ENCODE assay signal across 8 mouse cellular contexts in the genomic region with DNA sequence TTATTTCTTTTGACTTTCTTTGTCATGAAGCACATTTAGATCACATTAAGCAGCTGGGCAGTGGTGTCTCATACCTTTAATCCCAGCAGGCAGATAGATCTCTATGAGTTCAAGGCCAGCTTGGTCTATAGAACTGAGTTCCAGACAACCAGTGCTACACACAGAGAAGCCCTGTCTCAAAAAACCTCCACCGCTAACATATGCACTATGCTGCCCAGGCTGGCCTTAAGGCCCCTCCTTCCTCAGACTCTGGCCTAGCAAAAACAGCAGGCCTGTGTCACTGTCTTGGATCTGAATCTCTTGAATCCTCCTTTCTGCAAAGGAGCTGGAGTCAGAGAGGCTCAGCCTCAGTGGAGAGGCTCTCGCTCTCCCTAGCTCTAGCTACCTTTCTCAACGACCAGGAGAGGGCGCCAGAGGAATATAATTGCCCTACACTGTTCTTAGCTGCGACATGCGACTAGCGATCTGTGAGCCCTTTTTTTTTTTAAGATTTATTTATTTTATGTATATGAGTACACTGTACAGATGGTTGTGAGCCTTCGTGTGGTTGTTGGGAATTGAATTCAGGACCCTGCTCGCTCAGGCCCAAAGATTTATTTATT. TPM values are rescaled to one million over a fixed set of nuclear protein-coding genes. Genes with fewer than 3 reads are reported as not detected.
DNase-seq lines count a peak whose midpoint lies in the region; ATAC-seq and TF ChIP-seq lines count a peak whose summit lies in the region.

No protein-coding gene starts in this region.

- H3K4me2 ChIP-seq in heart, embryonic 11.5 days, result no peak overlapping the region
- H3K4me2 ChIP-seq in forebrain, postnatal 0 days (ENCODE audit: low read depth), result no peak overlapping the region
- H3K4me2 ChIP-seq in intestine, embryonic 15.5 days (replicated peaks), result no peak overlapping the region
- H3K4me2 ChIP-seq in midbrain, embryonic 12.5 days (replicated peaks), result no peak overlapping the region

- no peak overlapping the region for H3K9ac ChIP-seq in heart, embryonic 11.5 days (ENCODE audit: low read depth, low read length)
- no peak overlapping the region for H3K9ac ChIP-seq in forebrain, postnatal 0 days
- H3K9ac ChIP-seq in intestine, embryonic 15.5 days, result no peak overlapping the region
- no peak overlapping the region for H3K9ac ChIP-seq in midbrain, embryonic 12.5 days (replicated peaks)

- intact Hi-C loops in left cerebral cortex, postnatal 25 days (cut with DNase I), result loop anchor here (1.0 to 5.0 kb wide), 4 partner anchors 62 to 270 kb away; partner anchors contain the start of gene Kdelr1

- H3K36me3 ChIP-seq in heart, embryonic 11.5 days (ENCODE audit: control insufficient read depth, insufficient read depth, low read length), result no peaks in the 10 kb centered on the region
- H3K36me3 ChIP-seq in forebrain, postnatal 0 days (ENCODE audit: insufficient read depth), result no peaks in the 10 kb centered on the region
- no peaks in the 10 kb centered on the region for H3K36me3 ChIP-seq in intestine, embryonic 15.5 days
- H3K36me3 ChIP-seq in midbrain, embryonic 12.5 days, result no peaks in the 10 kb centered on the region
- H3K36me3 ChIP-seq in spleen, adult 2 months (ENCODE audit: control insufficient read depth, insufficient read depth, low read length), result no peaks in the 10 kb centered on the region

- H3K4me3 ChIP-seq in heart, embryonic 11.5 days (ENCODE audit: low read depth, low read length), result no peak overlapping the region
- no peak overlapping the region for H3K4me3 ChIP-seq in forebrain, postnatal 0 days (ENCODE audit: low read depth, low read length)
- H3K4me3 ChIP-seq in intestine, embryonic 15.5 days (replicated peaks), result no peak overlapping the region
- no peak overlapping the region for H3K4me3 ChIP-seq in midbrain, embryonic 12.5 days
- no peak overlapping the region for H3K4me3 ChIP-seq in spleen, adult 2 months (ENCODE audit: extremely low read depth, insufficient read depth, insufficient read length)

- peak; percentile 87 for TF ChIP-seq CTCF in forebrain, postnatal 0 days (IDR thresholded peaks at IDR 0.05; ENCODE audit: low read depth)
- peak; percentile 75; the same call in 1 of the 2 replicates for TF ChIP-seq CTCF in spleen, adult 2 months (IDR thresholded peaks at IDR 0.05; ENCODE audit: extremely low read depth, insufficient read depth, insufficient read length, insufficient replicate concordance)

- no peaks in the 10 kb centered on the region for H3K27me3 ChIP-seq in heart, embryonic 11.5 days (ENCODE audit: control insufficient read depth, insufficient read depth, low read length)
- no peaks in the 10 kb centered on the region for H3K27me3 ChIP-seq in forebrain, postnatal 0 days (ENCODE audit: insufficient read depth, low read length)
- no peaks in the 10 kb centered on the region for H3K27me3 ChIP-seq in intestine, embryonic 15.5 days (replicated peaks)
- peaks cover 10% of the 10 kb centered on the region for H3K27me3 ChIP-seq in midbrain, embryonic 12.5 days
- H3K27me3 ChIP-seq in spleen, adult 2 months (ENCODE audit: control insufficient read depth, insufficient read depth, low read length), result no peaks in the 10 kb centered on the region

- H3K27ac ChIP-seq in heart, embryonic 11.5 days (ENCODE audit: low read depth, low read length), result no peak overlapping the region
- H3K27ac ChIP-seq in forebrain, postnatal 0 days (ENCODE audit: low read depth, low read length), result no peak overlapping the region
- no peak overlapping the region for H3K27ac ChIP-seq in intestine, embryonic 15.5 days
- H3K27ac ChIP-seq in midbrain, embryonic 12.5 days (replicated peaks), result no peak overlapping the region
- H3K27ac ChIP-seq in spleen, adult 2 months (ENCODE audit: insufficient read depth, low read length), result no peak overlapping the region

- TF ChIP-seq POLR2A in spleen, adult 2 months (IDR thresholded peaks at IDR 0.05; ENCODE audit: low read depth, low read length), result no peak

- DNase-seq in heart, adult 18-20 months, result peak; percentile 81 to 93
- DNase-seq in cerebellum, adult 8-10 months, result peak; percentile 85
- peak; percentile 93 for DNase-seq in forebrain, postnatal 0 days
- peak; percentile 84 to 91 for DNase-seq in left cerebral cortex, postnatal 25 days (ENCODE audit: low spot score in 2 of 2)
- DNase-seq in spleen, adult 2 months (ENCODE audit: low read depth in 1 of 2, low spot score in 2 of 2), result peak; percentile 80 to 83

- no peak; the same call in 1 of the 2 replicates for ATAC-seq in heart, embryonic 11.5 days (replicated peaks; ENCODE audit: insufficient number of reproducible peaks, low FRiP score, low TSS enrichment)
- peak; percentile 93 for ATAC-seq in forebrain, postnatal 0 days
- ATAC-seq in intestine, embryonic 15.5 days, result peak; percentile 85
- ATAC-seq in midbrain, embryonic 12.5 days (ENCODE audit: low FRiP score, low read depth), result peak; percentile 79; the same call in 1 of the 2 replicates

- 8% methylated on average over 9 of the region's 9 CpGs for WGBS in heart, embryonic 11.5 days (ENCODE audit: insufficient replicate concordance)
- 8% methylated on average over 9 of the region's 9 CpGs for WGBS in forebrain, postnatal 0 days
- WGBS in intestine, embryonic 15.5 days, result 7% methylated on average over 9 of the region's 9 CpGs
- 8% methylated on average over 9 of the region's 9 CpGs for WGBS in midbrain, embryonic 12.5 days
- 9% methylated on average over 9 of the region's 9 CpGs for WGBS in spleen, adult 2 months

- H3K9me3 ChIP-seq in heart, embryonic 11.5 days (replicated peaks; ENCODE audit: control insufficient read depth, low read length), result no peaks in the 10 kb centered on the region
- H3K9me3 ChIP-seq in forebrain, postnatal 0 days (ENCODE audit: low read length), result no peaks in the 10 kb centered on the region
- no peaks in the 10 kb centered on the region for H3K9me3 ChIP-seq in intestine, embryonic 15.5 days
- no peaks in the 10 kb centered on the region for H3K9me3 ChIP-seq in midbrain, embryonic 12.5 days

- no peaks in the 10 kb centered on the region for H3K4me1 ChIP-seq in heart, embryonic 11.5 days (ENCODE audit: control insufficient read depth, insufficient read depth, low read length)
- H3K4me1 ChIP-seq in forebrain, postnatal 0 days (ENCODE audit: insufficient read depth), result no peaks in the 10 kb centered on the region
- H3K4me1 ChIP-seq in intestine, embryonic 15.5 days (replicated peaks), result 0 out of 2 replicates have a peak, but pooled peaks cover 5% of the 10 kb centered on the region
- H3K4me1 ChIP-seq in midbrain, embryonic 12.5 days, result no peaks in the 10 kb centered on the region
- H3K4me1 ChIP-seq in spleen, adult 2 months (ENCODE audit: control insufficient read depth, insufficient read depth, insufficient read length), result no peaks in the 10 kb centered on the region; the same call in 1 of the 2 replicates

RNA-seq across cellular contexts. Expression of gene Spaca4, which starts 13.7 kb away (rescaled TPM):
- total RNA-seq in heart, adult 18-20 months (2021), result not detected
- polyA plus RNA-seq in heart, embryonic 11.5 days (2014; fragmentation: Nextera tagmentation; extraction: Ambion mirVana), result not detected in 2 replicates
- not detected in 2 replicates for total RNA-seq in forebrain, postnatal 0 days (2014; rRNA removed)
- polyA plus RNA-seq in forebrain, postnatal 0 days (2015; fragmentation: Nextera tagmentation; extraction: Ambion mirVana), result not detected in 2 replicates
- polyA plus RNA-seq in intestine, embryonic 15.5 days (2015; fragmentation: Nextera tagmentation; extraction: Ambion mirVana), result 0.49 and 0.74 TPM in 2 replicates
- total RNA-seq in left cerebral cortex, postnatal 25 days (2021), result not detected
- polyA plus RNA-seq in midbrain, embryonic 12.5 days (2016; fragmentation: Nextera tagmentation; extraction: Ambion mirVana), result not detected in 2 replicates
- polyA plus RNA-seq in spleen, adult 2 months (2012; rRNA removed), result not detected in 2 replicates

RNA-seq across cellular contexts. Expression of gene Fam83e, which starts 18.3 kb away (rescaled TPM):
- under 1 TPM; 0.30 to 0.62 TPM for total RNA-seq in heart, adult 18-20 months (2021)
- 0.58 and 0.67 TPM in 2 replicates for polyA plus RNA-seq in heart, embryonic 11.5 days (2014; fragmentation: Nextera tagmentation; extraction: Ambion mirVana)
- total RNA-seq in forebrain, postnatal 0 days (2014; rRNA removed), result 0.31 and 0.33 TPM in 2 replicates
- 0.09 TPM in 1 of 2 replicates, not detected in the other for polyA plus RNA-seq in forebrain, postnatal 0 days (2015; fragmentation: Nextera tagmentation; extraction: Ambion mirVana)
- polyA plus RNA-seq in intestine, embryonic 15.5 days (2015; fragmentation: Nextera tagmentation; extraction: Ambion mirVana), result 19.7 and 22.4 TPM in 2 replicates
- total RNA-seq in left cerebral cortex, postnatal 25 days (2021), result under 1 TPM; 0.11 to 0.23 TPM
- 1.3 and 1.6 TPM in 2 replicates for polyA plus RNA-seq in midbrain, embryonic 12.5 days (2016; fragmentation: Nextera tagmentation; extraction: Ambion mirVana)
- polyA plus RNA-seq in spleen, adult 2 months (2012; rRNA removed), result 0.09 and 0.26 TPM in 2 replicates

RNA-seq across cellular contexts. Expression of gene Sphk2, which starts 21.5 kb away (rescaled TPM):
- 10 to 100 TPM; 18.4 to 20.2 TPM for total RNA-seq in heart, adult 18-20 months (2021)
- polyA plus RNA-seq in heart, embryonic 11.5 days (2014; fragmentation: Nextera tagmentation; extraction: Ambion mirVana), result 13.2 and 17.3 TPM in 2 replicates
- total RNA-seq in forebrain, postnatal 0 days (2014; rRNA removed), result 19.6 and 21.5 TPM in 2 replicates
- 16.5 and 18.7 TPM in 2 replicates for polyA plus RNA-seq in forebrain, postnatal 0 days (2015; fragmentation: Nextera tagmentation; extraction: Ambion mirVana)
- polyA plus RNA-seq in intestine, embryonic 15.5 days (2015; fragmentation: Nextera tagmentation; extraction: Ambion mirVana), result 38.1 and 41.6 TPM in 2 replicates
- total RNA-seq in left cerebral cortex, postnatal 25 days (2021), result 10 to 100 TPM; 29.7 to 29.8 TPM
- 24.0 and 25.8 TPM in 2 replicates for polyA plus RNA-seq in midbrain, embryonic 12.5 days (2016; fragmentation: Nextera tagmentation; extraction: Ambion mirVana)
- polyA plus RNA-seq in spleen, adult 2 months (2012; rRNA removed), result 41.0 and 56.3 TPM in 2 replicates

RNA-seq across cellular contexts. Expression of gene Rpl18, which starts 24.0 kb away (rescaled TPM):
- 100 to 1,000 TPM; 574 to 615 TPM for total RNA-seq in heart, adult 18-20 months (2021)
- 764 and 836 TPM in 2 replicates for polyA plus RNA-seq in heart, embryonic 11.5 days (2014; fragmentation: Nextera tagmentation; extraction: Ambion mirVana)
- 891 and 1,057 TPM in 2 replicates for total RNA-seq in forebrain, postnatal 0 days (2014; rRNA removed)
- 517 and 655 TPM in 2 replicates for polyA plus RNA-seq in forebrain, postnatal 0 days (2015; fragmentation: Nextera tagmentation; extraction: Ambion mirVana)
- polyA plus RNA-seq in intestine, embryonic 15.5 days (2015; fragmentation: Nextera tagmentation; extraction: Ambion mirVana), result 1,110 and 1,134 TPM in 2 replicates
- total RNA-seq in left cerebral cortex, postnatal 25 days (2021), result 100 to 1,000 TPM; 315 to 323 TPM
- polyA plus RNA-seq in midbrain, embryonic 12.5 days (2016; fragmentation: Nextera tagmentation; extraction: Ambion mirVana), result 688 and 721 TPM in 2 replicates
- polyA plus RNA-seq in spleen, adult 2 months (2012; rRNA removed), result 1,792 and 2,504 TPM in 2 replicates

RNA-seq across cellular contexts. Expression of gene Dbp, which starts 34.4 kb away (rescaled TPM):
- 10 to 100 TPM; 12.1 to 15.0 TPM for total RNA-seq in heart, adult 18-20 months (2021)
- 3.3 and 3.5 TPM in 2 replicates for polyA plus RNA-seq in heart, embryonic 11.5 days (2014; fragmentation: Nextera tagmentation; extraction: Ambion mirVana)
- total RNA-seq in forebrain, postnatal 0 days (2014; rRNA removed), result 9.0 and 11.7 TPM in 2 replicates
- polyA plus RNA-seq in forebrain, postnatal 0 days (2015; fragmentation: Nextera tagmentation; extraction: Ambion mirVana), result 6.4 and 6.6 TPM in 2 replicates
- 3.1 and 3.4 TPM in 2 replicates for polyA plus RNA-seq in intestine, embryonic 15.5 days (2015; fragmentation: Nextera tagmentation; extraction: Ambion mirVana)
- total RNA-seq in left cerebral cortex, postnatal 25 days (2021), result 100 to 1,000 TPM in 1 of 2 experiments, 10 to 100 TPM in 1; 66.2 to 147 TPM
- 4.5 and 4.6 TPM in 2 replicates for polyA plus RNA-seq in midbrain, embryonic 12.5 days (2016; fragmentation: Nextera tagmentation; extraction: Ambion mirVana)
- polyA plus RNA-seq in spleen, adult 2 months (2012; rRNA removed), result 20.0 and 30.1 TPM in 2 replicates
